Mouse (Mus musculus): ENCODE data around the gene Ces1f.

GRCm38 (mm10) chr8:93217375-93217774 lies 62.2 kb downstream of the Ces1f start:
- TF ChIP-seq POLR2A (IDR thresholded peaks at IDR 0.05; ENCODE audit: insufficient read depth, low read depth, low read length), result no peak
- TF ChIP-seq CTCF (IDR thresholded peaks at IDR 0.05; ENCODE audit: insufficient read depth, low read depth, low read length), result no peak

All from olfactory bulb, adult 2 months (tissue).